Mouse (Mus musculus) midbrain, embryonic 12.5 days (tissue): ENCODE results near the gene Sec31a. TPM values are rescaled to one million over a fixed set of nuclear protein-coding genes. Genes with fewer than 3 reads are reported as not detected.

Experiments
- ATAC-seq: fragments of 200-750 bp; cut with Nextera tagmentation; 2 replicates; pipeline ENCODE4 v1.8.0; 2017; ENCODE audit warnings: low read depth, moderate TSS enrichment, moderate library complexity; ENCODE audit not compliant: low FRiP score
- H3K27ac ChIP-seq: fragments of 300-500 bp; sonication (generic); replicated peaks from 2 replicates; pipeline ENCODE4 v1.5.1; 2016; ENCODE audit warnings: mild to moderate bottlenecking
- H3K27me3 ChIP-seq: fragments of 300-500 bp; sonication (generic); 2 replicates; pipeline ENCODE4 v1.6.1; 2016; ENCODE audit warnings: mild to moderate bottlenecking
- H3K36me3 ChIP-seq: fragments of 300-500 bp; sonication (generic); 2 replicates; pipeline ENCODE4 v1.6.1; 2016
- H3K4me1 ChIP-seq: fragments of 300-500 bp; sonication (generic); 2 replicates; pipeline ENCODE4 v1.6.1; 2016
- H3K4me2 ChIP-seq: fragments of 300-500 bp; sonication (generic); replicated peaks from 2 replicates; pipeline ENCODE4 v1.6.1; 2016; ENCODE audit warnings: mild to moderate bottlenecking, moderate library complexity
- H3K4me3 ChIP-seq: fragments of 300-500 bp; sonication (generic); 2 replicates; pipeline ENCODE4 v1.5.1; 2016; ENCODE audit warnings: mild to moderate bottlenecking
- H3K9ac ChIP-seq: fragments of 300-500 bp; sonication (generic); replicated peaks from 2 replicates; pipeline ENCODE4 v1.6.1; 2016; ENCODE audit warnings: mild to moderate bottlenecking, moderate library complexity
- H3K9me3 ChIP-seq: fragments of 300-500 bp; sonication (generic); 2 replicates; pipeline ENCODE4 v1.6.1; 2016; ENCODE audit warnings: mild to moderate bottlenecking
- WGBS: fragments of 180-500 bp; shearing (Covaris S2); methylation state at CpG from one replicate; pipeline ENCODE4 v1.1.7; 2016; 5-methylcytosine and 5-hydroxymethylcytosine counted together
- polyA plus RNA-seq: library from polyadenylated mRNA; unstranded; fragments of >200 nt; fragmentation: Nextera tagmentation; extraction: Ambion mirVana; gene quantifications from 2 replicates; pipeline ENCODE4 v1.2.1, GENCODE M21; 2016

Sec31a gene
- polyA plus RNA-seq, 1 experiment from 2014 or later = 108 TPM

- Histone ChIP-seq H3K27me3 (no peaks in the 10 kb centered on the region), H3K36me3 (peaks cover 86% of the 10 kb centered on the region), H3K4me1 (no peaks in the 10 kb centered on the region), H3K9ac (no peak overlapping the region), H3K4me2 (no peak overlapping the region), H3K9me3 (no peaks in the 10 kb centered on the region), H3K4me3 (no peak overlapping the region), H3K27ac (no peak overlapping the region)
- 91% methylated on average over 3 of the region's 3 CpGs for whole genome bisulfite sequencing
- ATAC-seq = no peak
These were observed 22.4 kb downstream of the Sec31a start for GRCm38 (mm10) chr5:100393681-100394080.

GRCm38 (mm10) chr5:100392436-100392955 lies 23.5 kb downstream of the Sec31a start:
- Histone ChIP-seq H3K27ac (no peak overlapping the region), H3K9ac (no peak overlapping the region), H3K4me1 (no peaks in the 10 kb centered on the region), H3K4me2 (no peak overlapping the region), H3K36me3 (peaks cover 81% of the 10 kb centered on the region), H3K27me3 (no peaks in the 10 kb centered on the region), H3K9me3 (no peaks in the 10 kb centered on the region), H3K4me3 (no peak overlapping the region)
- ATAC-seq = no peak
- 93% methylated on average over 20 of the region's 20 CpGs for WGBS

DNA sequence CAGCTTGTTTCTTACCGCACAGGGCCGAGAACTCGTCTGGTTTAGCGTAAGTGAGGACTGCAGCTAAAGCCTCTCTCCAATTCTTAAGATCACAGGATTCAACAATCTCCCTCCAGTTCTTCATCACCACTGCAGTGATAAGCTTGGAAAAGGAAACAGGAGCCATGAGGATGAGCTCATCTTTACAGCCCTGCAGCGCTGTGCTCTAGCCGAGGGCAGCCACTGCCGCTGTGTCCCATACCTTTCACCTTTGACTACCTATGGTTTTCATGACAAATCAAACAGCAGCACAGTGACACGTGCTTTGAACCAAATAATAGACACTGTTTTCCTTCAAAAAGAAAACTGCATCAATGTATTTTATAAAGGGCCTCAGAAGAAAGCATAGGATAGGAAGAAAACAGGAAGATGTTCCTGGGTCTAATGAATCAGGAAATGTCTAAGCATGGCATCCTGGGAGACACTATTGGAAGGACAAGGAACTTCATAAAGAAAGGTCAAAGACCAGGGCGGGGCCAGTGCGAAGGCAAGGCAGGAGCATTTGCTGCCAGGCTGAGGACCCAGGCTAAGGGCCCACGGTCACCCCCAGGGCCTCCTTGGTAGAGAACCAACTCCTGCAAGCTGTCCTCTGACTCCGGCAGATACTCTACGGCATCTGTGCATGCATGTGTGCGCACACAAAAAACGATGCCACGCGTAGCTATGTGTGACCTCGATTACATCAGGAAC lies 32.1 kb downstream of the Sec31a start:
- Histone ChIP-seq H3K4me1 (no peaks in the 10 kb centered on the region), H3K4me3 (no peak overlapping the region), H3K4me2 (no peak overlapping the region), H3K27ac (no peak overlapping the region), H3K36me3 (peaks cover 76% of the 10 kb centered on the region), H3K9ac (no peak overlapping the region), H3K9me3 (no peaks in the 10 kb centered on the region), H3K27me3 (no peaks in the 10 kb centered on the region)
- no peak for ATAC-seq
- WGBS = 92% methylated on average over 18 of the region's 18 CpGs

DNA sequence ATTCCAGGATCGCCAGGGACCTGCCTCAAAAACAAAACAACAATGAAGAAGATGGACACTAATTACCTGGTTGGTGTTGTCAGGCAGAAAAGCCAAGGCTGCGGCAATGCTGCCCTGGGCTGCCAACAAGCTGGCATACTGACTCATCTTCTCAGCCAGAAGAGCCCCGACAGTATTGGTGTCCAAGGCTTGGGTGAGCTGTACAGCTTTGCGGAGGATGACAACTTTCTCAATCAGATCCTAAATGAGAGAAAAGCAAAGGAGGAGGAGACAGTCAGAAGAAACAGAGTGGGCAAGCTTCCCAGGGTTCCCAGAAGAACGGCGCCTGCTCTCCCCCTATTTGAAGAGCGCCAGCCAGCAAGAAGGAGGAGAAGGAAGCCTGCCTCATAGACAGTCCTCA lies 34.9 kb downstream of the Sec31a start:
- no peaks in the 10 kb centered on the region for H3K27me3 ChIP-seq
- WGBS = 96% methylated on average over 7 of the region's 7 CpGs
- no peak overlapping the region for H3K4me3 ChIP-seq
- peaks cover 94% of the 10 kb centered on the region for H3K36me3 ChIP-seq
- no peaks in the 10 kb centered on the region for H3K4me1 ChIP-seq
- no peak for ATAC-seq
- no peak overlapping the region for H3K9ac ChIP-seq
- no peak overlapping the region for H3K4me2 ChIP-seq
- no peaks in the 10 kb centered on the region for H3K9me3 ChIP-seq
- no peak overlapping the region for H3K27ac ChIP-seq

DNA sequence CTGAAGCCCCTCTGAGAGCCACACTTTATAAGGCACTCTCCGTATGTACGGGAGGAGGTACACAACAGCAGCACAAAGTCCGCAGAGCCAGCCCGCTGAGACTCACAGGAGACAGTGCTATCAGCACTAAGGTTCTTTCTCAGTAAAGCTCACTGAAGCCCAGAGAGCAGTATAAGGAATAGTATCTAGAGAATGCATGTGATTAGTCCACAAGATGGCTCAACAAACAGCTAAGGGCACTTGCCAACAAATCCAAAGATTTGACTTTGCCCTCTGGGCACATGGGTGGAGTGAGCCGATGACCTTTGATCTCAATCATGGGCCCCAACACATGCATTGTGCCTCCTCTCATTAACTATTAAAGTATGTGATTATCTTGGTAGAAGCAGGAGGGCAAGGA lies 35.8 kb downstream of the Sec31a start:
- WGBS = 96% methylated on average over 5 of the region's 5 CpGs
- Histone ChIP-seq H3K9ac (no peak overlapping the region), H3K4me2 (no peak overlapping the region), H3K36me3 (peaks cover 94% of the 10 kb centered on the region), H3K4me1 (no peaks in the 10 kb centered on the region), H3K4me3 (no peak overlapping the region), H3K27me3 (no peaks in the 10 kb centered on the region), H3K27ac (no peak overlapping the region), H3K9me3 (no peaks in the 10 kb centered on the region)
- no peak for ATAC-seq

GRCm38 (mm10) chr5:100378981-100379380 lies 37.1 kb downstream of the Sec31a start:
- Histone ChIP-seq H3K9me3 (no peaks in the 10 kb centered on the region), H3K36me3 (peaks cover 93% of the 10 kb centered on the region), H3K4me3 (no peak overlapping the region), H3K4me1 (no peaks in the 10 kb centered on the region), H3K27me3 (no peaks in the 10 kb centered on the region), H3K27ac (no peak overlapping the region), H3K4me2 (no peak overlapping the region), H3K9ac (no peak overlapping the region)
- ATAC-seq = no peak
- 94% methylated on average over 2 of the region's 2 CpGs for WGBS

DNA sequence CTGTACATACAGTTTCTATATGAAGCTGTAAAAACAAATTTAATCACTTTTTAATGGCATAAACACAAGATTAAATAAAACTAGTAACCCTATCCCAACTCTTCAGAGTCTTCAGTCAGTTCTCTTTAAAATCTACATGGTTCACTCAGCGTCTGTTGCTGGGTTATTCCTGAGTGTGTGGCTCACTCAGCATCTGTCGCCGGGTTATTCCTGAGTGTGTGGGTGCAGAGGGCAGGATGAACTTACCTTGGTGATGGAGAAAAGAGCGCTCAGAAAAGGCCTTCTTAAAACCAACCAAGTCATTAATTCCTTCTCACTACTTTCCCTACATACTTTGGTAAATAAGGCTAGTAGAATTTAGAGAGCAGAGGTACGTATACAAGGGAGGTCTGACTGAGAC lies 37.8 kb downstream of the Sec31a start:
- Histone ChIP-seq H3K4me1 (no peaks in the 10 kb centered on the region), H3K36me3 (peaks cover 89% of the 10 kb centered on the region), H3K9me3 (no peaks in the 10 kb centered on the region), H3K27ac (no peak overlapping the region), H3K4me2 (no peak overlapping the region), H3K9ac (no peak overlapping the region), H3K27me3 (no peaks in the 10 kb centered on the region), H3K4me3 (no peak overlapping the region)
- 95% methylated on average over 5 of the region's 5 CpGs for WGBS
- no peak for ATAC-seq

DNA sequence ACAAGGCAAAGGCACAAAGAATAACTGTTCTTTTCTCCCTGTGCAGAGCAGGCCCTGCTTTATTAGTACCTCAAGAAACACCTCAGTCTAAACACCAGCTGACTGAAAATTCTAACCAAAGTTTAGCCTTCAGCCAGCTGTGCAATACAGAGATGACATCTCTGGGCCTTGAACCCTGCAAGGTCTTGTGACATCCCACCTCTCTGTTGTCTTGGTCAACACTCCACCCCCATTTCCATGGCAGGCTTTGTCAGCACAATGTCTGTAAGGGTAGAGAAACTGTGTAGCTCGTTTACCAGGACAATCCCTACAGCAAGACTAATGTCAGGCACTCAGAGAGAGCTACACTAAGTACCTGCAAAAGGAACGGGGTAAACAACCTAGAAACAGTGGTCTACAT lies 38.7 kb downstream of the Sec31a start:
- Histone ChIP-seq H3K27ac (no peak overlapping the region), H3K9me3 (no peaks in the 10 kb centered on the region), H3K4me3 (no peak overlapping the region), H3K36me3 (peaks cover 87% of the 10 kb centered on the region), H3K4me1 (no peaks in the 10 kb centered on the region), H3K9ac (no peak overlapping the region), H3K27me3 (no peaks in the 10 kb centered on the region), H3K4me2 (no peak overlapping the region)
- WGBS = 66% methylated on average over 2 of the region's 2 CpGs
- ATAC-seq = no peak

GRCm38 (mm10) chr5:100374703-100375102 lies 41.3 kb downstream of the Sec31a start:
- Histone ChIP-seq H3K27ac (no peak overlapping the region), H3K27me3 (no peaks in the 10 kb centered on the region), H3K4me3 (no peak overlapping the region), H3K9me3 (no peaks in the 10 kb centered on the region), H3K36me3 (peaks cover 77% of the 10 kb centered on the region), H3K9ac (no peak overlapping the region), H3K4me2 (no peak overlapping the region), H3K4me1 (no peaks in the 10 kb centered on the region)
- 93% methylated on average over 2 of the region's 2 CpGs for WGBS
- no peak for ATAC-seq

- H3K9me3 ChIP-seq = no peaks in the 10 kb centered on the region
- H3K27ac ChIP-seq = no peak overlapping the region
- no peaks in the 10 kb centered on the region for H3K4me1 ChIP-seq
- H3K4me2 ChIP-seq = no peak overlapping the region
- 54% methylated on average over 5 of the region's 5 CpGs for WGBS
- no peak overlapping the region for H3K4me3 ChIP-seq
- no peak overlapping the region for H3K9ac ChIP-seq
- H3K27me3 ChIP-seq = no peaks in the 10 kb centered on the region
- peaks cover 74% of the 10 kb centered on the region for H3K36me3 ChIP-seq
- no peak for ATAC-seq
These were observed 42.1 kb downstream of the Sec31a start for GRCm38 (mm10) chr5:100373952-100374351.

DNA sequence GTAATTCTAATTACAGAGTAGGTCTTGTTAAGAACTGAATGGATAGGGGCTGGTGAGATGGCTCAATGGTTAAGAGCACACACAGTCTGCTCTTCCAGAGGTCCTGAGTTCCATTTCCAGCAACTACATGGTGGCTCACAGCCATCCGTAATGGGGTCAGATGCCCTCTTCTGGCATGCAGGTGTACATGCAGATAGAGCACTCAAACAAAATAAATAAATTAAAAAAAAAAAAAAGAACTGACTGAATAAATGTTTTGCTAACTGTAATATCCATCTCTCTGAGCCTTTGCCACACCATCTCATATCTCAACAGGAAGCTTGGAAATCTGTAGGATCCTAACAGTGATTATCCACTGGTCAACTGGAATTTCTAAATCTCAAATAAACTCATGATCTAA lies 45.1 kb downstream of the Sec31a start:
- no peak overlapping the region for H3K27ac ChIP-seq
- no peak overlapping the region for H3K9ac ChIP-seq
- H3K27me3 ChIP-seq = no peaks in the 10 kb centered on the region
- no peaks in the 10 kb centered on the region for H3K9me3 ChIP-seq
- H3K4me3 ChIP-seq = no peak overlapping the region
- no peaks in the 10 kb centered on the region for H3K4me1 ChIP-seq
- H3K36me3 ChIP-seq = peaks cover 67% of the 10 kb centered on the region
- no peak overlapping the region for H3K4me2 ChIP-seq
- ATAC-seq = no peak
- 62% methylated on average over 1 of the region's 1 CpGs for WGBS

- H3K27ac ChIP-seq = no peak overlapping the region
- WGBS = 92% methylated on average over 11 of the region's 11 CpGs
- H3K9me3 ChIP-seq = no peaks in the 10 kb centered on the region
- peaks cover 67% of the 10 kb centered on the region for H3K36me3 ChIP-seq
- ATAC-seq = no peak
- no peaks in the 10 kb centered on the region for H3K27me3 ChIP-seq
- H3K4me3 ChIP-seq = no peak overlapping the region
- no peak overlapping the region for H3K9ac ChIP-seq
- H3K4me2 ChIP-seq = no peak overlapping the region
- H3K4me1 ChIP-seq = no peaks in the 10 kb centered on the region
These were observed 46.1 kb downstream of the Sec31a start for GRCm38 (mm10) chr5:100369825-100370459.
